8 mouse cellular contexts compared by ENCODE assay signal in the genomic region with DNA sequence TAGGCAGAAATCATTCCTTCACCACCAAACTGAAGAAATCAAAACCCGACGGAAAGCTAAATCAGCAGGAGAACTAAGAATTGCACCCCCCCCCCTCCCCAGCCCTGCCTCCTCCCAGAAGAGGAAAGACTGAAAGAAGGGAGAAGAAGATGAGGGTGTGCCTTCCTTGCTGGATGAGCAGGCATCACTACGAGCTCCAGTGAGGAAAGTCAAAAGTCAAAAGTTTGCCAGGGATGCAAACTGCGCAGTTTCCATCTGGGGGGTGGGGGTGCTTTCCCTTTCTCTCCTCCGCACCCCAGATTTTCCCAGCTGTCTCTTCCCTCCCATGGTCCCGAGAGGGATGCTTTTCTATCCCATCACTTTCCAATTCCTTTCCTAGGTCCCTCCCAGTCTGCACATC. TPM values are rescaled to one million over a fixed set of nuclear protein-coding genes. Genes with fewer than 3 reads are reported as not detected.
A peak's percentile ranks its signal among the peaks of the same experiment; 100 is the strongest.
DNase-seq lines count a peak whose midpoint lies in the region; ATAC-seq lines count a peak whose summit lies in the region.

No protein-coding gene starts in this region.

- no peak overlapping the region for H3K27ac ChIP-seq in heart, embryonic 16.5 days (ENCODE audit: low read length)
- H3K27ac ChIP-seq in embryonic facial prominence, embryonic 10.5 days (replicated peaks) = no peak overlapping the region
- no peak overlapping the region for H3K27ac ChIP-seq in hindbrain, embryonic 15.5 days (replicated peaks)
- no peak overlapping the region for H3K27ac ChIP-seq in midbrain, embryonic 13.5 days

- peaks cover 35% of the 10 kb centered on the region for H3K27me3 ChIP-seq in heart, embryonic 16.5 days (ENCODE audit: control insufficient read depth, insufficient read depth, low read length)
- peaks cover 58% of the 10 kb centered on the region for H3K27me3 ChIP-seq in embryonic facial prominence, embryonic 10.5 days (replicated peaks; ENCODE audit: low read depth, poor library complexity, severe bottlenecking)
- peaks cover 27% of the 10 kb centered on the region for H3K27me3 ChIP-seq in hindbrain, embryonic 15.5 days
- peaks cover 48% of the 10 kb centered on the region for H3K27me3 ChIP-seq in midbrain, embryonic 13.5 days

- H3K9ac ChIP-seq in heart, embryonic 16.5 days (ENCODE audit: low read length) = no peak overlapping the region
- no peak overlapping the region for H3K9ac ChIP-seq in hindbrain, embryonic 15.5 days
- no peak overlapping the region; the same call in 1 of the 2 replicates for H3K9ac ChIP-seq in midbrain, embryonic 13.5 days (replicated peaks)

- ATAC-seq in heart, embryonic 16.5 days (replicated peaks; ENCODE audit: extremely low read depth, insufficient read depth, low FRiP score) = no peak
- no peak for ATAC-seq in hindbrain, embryonic 15.5 days (ENCODE audit: low FRiP score, low read depth)
- no peak for ATAC-seq in midbrain, embryonic 13.5 days

- WGBS in heart, embryonic 16.5 days = 20% methylated on average over 6 of the region's 6 CpGs
- 12% methylated on average over 6 of the region's 6 CpGs for WGBS in embryonic facial prominence, embryonic 10.5 days
- WGBS in hindbrain, embryonic 15.5 days = 13% methylated on average over 6 of the region's 6 CpGs
- WGBS in midbrain, embryonic 13.5 days = 9% methylated on average over 6 of the region's 6 CpGs

- H3K4me1 ChIP-seq in heart, embryonic 16.5 days (ENCODE audit: control insufficient read depth, insufficient read depth, low read length) = peaks cover 9% of the 10 kb centered on the region; the same call in 1 of the 2 replicates
- peaks cover 24% of the 10 kb centered on the region for H3K4me1 ChIP-seq in embryonic facial prominence, embryonic 10.5 days
- peaks cover 12% of the 10 kb centered on the region for H3K4me1 ChIP-seq in hindbrain, embryonic 15.5 days (replicated peaks)
- peaks cover 14% of the 10 kb centered on the region for H3K4me1 ChIP-seq in midbrain, embryonic 13.5 days (replicated peaks)

- peak overlapping the region; percentile 57 for H3K4me3 ChIP-seq in heart, embryonic 16.5 days (ENCODE audit: low read length)
- peak overlapping the region; percentile 68 for H3K4me3 ChIP-seq in embryonic facial prominence, embryonic 10.5 days
- peak overlapping the region; percentile 49 for H3K4me3 ChIP-seq in hindbrain, embryonic 15.5 days
- peak overlapping the region; percentile 46 for H3K4me3 ChIP-seq in midbrain, embryonic 13.5 days (replicated peaks)

- H3K4me2 ChIP-seq in heart, embryonic 16.5 days (ENCODE audit: low read depth, low read length) = peak overlapping the region; percentile 87
- H3K4me2 ChIP-seq in hindbrain, embryonic 15.5 days = peak overlapping the region; percentile 91
- peak overlapping the region; percentile 90 for H3K4me2 ChIP-seq in midbrain, embryonic 13.5 days (replicated peaks)

- H3K9me3 ChIP-seq in heart, embryonic 16.5 days (replicated peaks; ENCODE audit: control insufficient read depth, low read length) = no peaks in the 10 kb centered on the region
- no peaks in the 10 kb centered on the region for H3K9me3 ChIP-seq in embryonic facial prominence, embryonic 10.5 days
- no peaks in the 10 kb centered on the region for H3K9me3 ChIP-seq in hindbrain, embryonic 15.5 days
- no peaks in the 10 kb centered on the region for H3K9me3 ChIP-seq in midbrain, embryonic 13.5 days

- DNase-seq in heart, postnatal 36 days = no peak
- no peak for DNase-seq in embryonic facial prominence, embryonic 10.5 days (ENCODE audit: low spot score)
- no peak for DNase-seq in right cerebral cortex, postnatal 10 days (ENCODE audit: low spot score in 2 of 2)
- no peak for DNase-seq in adrenal gland, postnatal 36 days
- DNase-seq in embryo, embryonic 11 days = no peak

- no peaks in the 10 kb centered on the region for H3K36me3 ChIP-seq in heart, embryonic 16.5 days (ENCODE audit: control insufficient read depth, insufficient read depth)
- H3K36me3 ChIP-seq in embryonic facial prominence, embryonic 10.5 days (replicated peaks) = no peaks in the 10 kb centered on the region
- H3K36me3 ChIP-seq in hindbrain, embryonic 15.5 days = no peaks in the 10 kb centered on the region
- H3K36me3 ChIP-seq in midbrain, embryonic 13.5 days = no peaks in the 10 kb centered on the region

- intact Hi-C loops in heart, postnatal 36 days (cut with DNase I) = no loop called here

RNA-seq across cellular contexts. Expression of gene Moxd1, which starts 0.4 kb away (rescaled TPM):
- polyA plus RNA-seq in heart, embryonic 16.5 days (2015; fragmentation: Nextera tagmentation; extraction: Ambion mirVana) = 9.2 and 11.1 TPM in 2 replicates
- total RNA-seq in heart, postnatal 36 days (2021) = under 1 TPM; 0.11 to 0.30 TPM
- 12.8 and 15.3 TPM in 2 replicates for polyA plus RNA-seq in embryonic facial prominence, embryonic 10.5 days (2016; fragmentation: Nextera tagmentation; extraction: Ambion mirVana)
- 6.8 TPM in 2 replicates for polyA plus RNA-seq in hindbrain, embryonic 15.5 days (2015; fragmentation: Nextera tagmentation; extraction: Ambion mirVana)
- polyA plus RNA-seq in midbrain, embryonic 13.5 days (2015; fragmentation: Nextera tagmentation; extraction: Ambion mirVana) = 0.67 and 1.3 TPM in 2 replicates
- under 1 TPM; 0.10 to 0.36 TPM for total RNA-seq in adrenal gland, postnatal 36 days (2021)
